Mouse (Mus musculus): Measurements from ENCODE around the gene Gpr139. TPM values are rescaled to one million over a fixed set of nuclear protein-coding genes. Genes with fewer than 3 reads are reported as not detected.

Gene Gpr139
- total and polyA plus RNA-seq, 3 experiments: not detected

- no peak for DNase-seq (ENCODE audit: low read depth, low spot score)
- H3K27ac ChIP-seq (ENCODE audit: control insufficient read depth, low read depth, low read length): no peak overlapping the region
- no peak overlapping the region for H3K4me3 ChIP-seq (ENCODE audit: control insufficient read depth in 1 of 2, insufficient read depth in 1 of 2, low read depth in 2 of 2, low read length in 2 of 2)
- TF ChIP-seq ELF1 (IDR thresholded peaks at IDR 0.05; ENCODE audit: low read depth, low read length): no peak
- no peak for TF ChIP-seq NELFE (IDR thresholded peaks at IDR 0.05; ENCODE audit: low read depth, low read length)
- TF ChIP-seq POLR2A (IDR thresholded peaks at IDR 0.05; ENCODE audit: control insufficient read depth in 1 of 2, insufficient read depth in 1 of 2, low read depth in 1 of 2, low read length in 2 of 2, poor library complexity in 1 of 2): no peak
- no peak for TF ChIP-seq MEF2A (IDR thresholded peaks at IDR 0.05; ENCODE audit: extremely low read depth, insufficient replicate concordance, low read depth, low read length, poor library complexity, severe bottlenecking)
- TF ChIP-seq TAL1 (IDR thresholded peaks at IDR 0.05; ENCODE audit: low read length): no peak
- TF ChIP-seq KAT2A (conservative IDR thresholded peaks at IDR 0.05; ENCODE audit: low read depth, low read length): no peak
- TF ChIP-seq GATA1 (IDR thresholded peaks at IDR 0.05; ENCODE audit: low read depth, low read length): no peak
- no peaks in the 10 kb centered on the region for H3K27me3 ChIP-seq (ENCODE audit: control insufficient read depth in 1 of 2, insufficient read depth in 2 of 2, low read length in 2 of 2)
- H3K79me2 ChIP-seq (ENCODE audit: control insufficient read depth, insufficient read depth, low read length, poor library complexity): no peaks in the 10 kb centered on the region
- H3K9me3 ChIP-seq (replicated peaks; ENCODE audit: insufficient read depth, low read length): no peaks in the 10 kb centered on the region
- no peak overlapping the region for H3K9ac ChIP-seq (ENCODE audit: control insufficient read depth, low read depth, low read length, poor library complexity, severe bottlenecking)
- H3K4me1 ChIP-seq (ENCODE audit: control insufficient read depth in 1 of 2, insufficient read depth in 2 of 2, low read length in 2 of 2): no peaks in the 10 kb centered on the region
- no peaks in the 10 kb centered on the region for H3K36me3 ChIP-seq (ENCODE audit: control insufficient read depth in 1 of 2, insufficient read depth in 2 of 2, low read length in 2 of 2)
Observed at GRCm38 (mm10) chr7:119181053-119181452, 3.4 kb downstream of the Gpr139 start.

DNA sequence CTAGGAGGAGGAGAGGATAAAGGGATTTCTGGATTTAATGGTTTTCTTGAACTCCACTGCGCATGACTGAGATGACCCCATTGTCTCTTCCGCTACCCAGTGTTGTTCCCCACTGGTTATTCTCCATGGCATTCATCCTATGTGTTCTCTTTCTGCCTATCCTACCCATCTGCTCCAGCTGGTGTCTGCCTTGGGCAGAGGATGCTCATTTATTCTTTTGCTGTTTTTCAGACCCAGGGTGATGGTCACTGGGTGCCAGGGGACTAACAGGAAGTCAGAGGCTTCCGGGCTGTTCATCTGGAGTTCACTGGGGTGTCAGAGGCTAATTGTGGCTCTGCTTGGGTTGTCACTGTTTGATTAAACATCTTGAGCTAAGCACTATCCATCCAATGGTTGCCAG is 24.4 kb downstream of the Gpr139 start:
- H3K79me2 ChIP-seq (ENCODE audit: control insufficient read depth, insufficient read depth, low read length, poor library complexity): no peaks in the 10 kb centered on the region
- H3K27ac ChIP-seq (ENCODE audit: control insufficient read depth, low read depth, low read length): no peak overlapping the region
- no peaks in the 10 kb centered on the region for H3K9me3 ChIP-seq (replicated peaks; ENCODE audit: insufficient read depth, low read length)
- no peak overlapping the region for H3K4me3 ChIP-seq (ENCODE audit: control insufficient read depth in 1 of 2, insufficient read depth in 1 of 2, low read depth in 2 of 2, low read length in 2 of 2)
- H3K36me3 ChIP-seq (ENCODE audit: control insufficient read depth in 1 of 2, insufficient read depth in 2 of 2, low read length in 2 of 2): no peaks in the 10 kb centered on the region
- no peak for TF ChIP-seq MXI1 (IDR thresholded peaks at IDR 0.05; ENCODE audit: low read depth, low read length)
- no peak for TF ChIP-seq EP300 (IDR thresholded peaks at IDR 0.05; ENCODE audit: low read depth in 1 of 2, low read length in 2 of 2)
- no peak for TF ChIP-seq POLR2AphosphoS2 (IDR thresholded peaks at IDR 0.05; ENCODE audit: low read length)
- no peak for TF ChIP-seq CHD2 (IDR thresholded peaks at IDR 0.05; ENCODE audit: low read length)
- TF ChIP-seq JUND (IDR thresholded peaks at IDR 0.05; ENCODE audit: low read depth, low read length): no peak
- no peak for TF ChIP-seq USF2 (IDR thresholded peaks at IDR 0.05; ENCODE audit: borderline replicate concordance in 1 of 2, insufficient read depth in 1 of 2, low read depth in 1 of 2, low read length in 2 of 2)
- TF ChIP-seq NELFE (IDR thresholded peaks at IDR 0.05; ENCODE audit: low read depth, low read length): no peak
- no peak for TF ChIP-seq SIN3A (IDR thresholded peaks at IDR 0.05; ENCODE audit: low read length)
- no peak for TF ChIP-seq NRF1 (IDR thresholded peaks at IDR 0.05; ENCODE audit: insufficient read depth, low read depth, low read length, poor library complexity, severe bottlenecking)
- no peak for TF ChIP-seq ETS1 (IDR thresholded peaks at IDR 0.05; ENCODE audit: low read depth, low read length)
- TF ChIP-seq KAT2A (conservative IDR thresholded peaks at IDR 0.05; ENCODE audit: low read depth, low read length): no peak
- TF ChIP-seq UBTF (IDR thresholded peaks at IDR 0.05; ENCODE audit: borderline replicate concordance, insufficient read depth, low read depth, low read length): no peak
- no peak for TF ChIP-seq MAX (IDR thresholded peaks at IDR 0.05; ENCODE audit: low read length)
- TF ChIP-seq BHLHE40 (IDR thresholded peaks at IDR 0.05; ENCODE audit: borderline replicate concordance, low read depth, low read length): no peak
- H3K9ac ChIP-seq (ENCODE audit: control insufficient read depth, low read depth, low read length, poor library complexity, severe bottlenecking): no peak overlapping the region
- H3K27me3 ChIP-seq (ENCODE audit: control insufficient read depth in 1 of 2, insufficient read depth in 2 of 2, low read length in 2 of 2): no peaks in the 10 kb centered on the region
- H3K4me1 ChIP-seq (ENCODE audit: control insufficient read depth in 1 of 2, insufficient read depth in 2 of 2, low read length in 2 of 2): no peaks in the 10 kb centered on the region
- no peak for DNase-seq (ENCODE audit: low read depth, low spot score)

Data from MEL (cell line).